Mouse (Mus musculus) liver, embryonic 14.5 days (tissue): ENCODE results near the gene Pak6.

Experiments
- CTCF ChIP-seq: IDR thresholded peaks from 2 replicates; pipeline ENCODE4 v1.5.1; 2016; ENCODE audit warnings: antibody characterized with exemption, low read depth, control low read depth
- EP300 ChIP-seq: IDR thresholded peaks from 2 replicates; pipeline ENCODE4 v1.6.1; 2016; ENCODE audit warnings: antibody characterized with exemption, low read depth

GRCm38 (mm10) chr2:118745915-118746901, 83.1 kb downstream of the Pak6 start:
- TF ChIP-seq CTCF (no peak), EP300 (no peak)
